Mouse (Mus musculus): ENCODE data around the gene Rbbp5.

DNA sequence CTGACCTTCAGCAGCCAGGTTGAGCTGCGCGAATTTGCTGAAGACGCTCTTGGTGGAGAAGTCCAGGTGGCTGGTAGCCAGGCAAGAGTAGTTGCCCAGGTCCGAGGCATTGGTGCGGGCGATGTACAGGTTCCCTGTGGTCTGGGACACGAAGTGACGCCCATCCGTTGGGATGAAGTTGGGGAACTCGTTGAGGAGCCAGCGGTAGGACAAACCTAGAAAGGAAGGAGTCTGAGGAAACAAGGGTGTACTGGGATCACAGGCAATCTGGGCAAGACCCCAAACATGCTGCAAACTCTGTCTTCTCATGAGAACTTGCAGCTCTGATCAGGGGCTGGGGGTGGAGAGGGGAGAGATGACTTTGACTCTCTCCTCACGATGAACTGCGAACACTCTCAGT lies 50.9 kb downstream of the Rbbp5 start:
- TF ChIP-seq GATA1 (IDR thresholded peaks at IDR 0.05; ENCODE audit: borderline replicate concordance, low read length) = no peak
- no peak for TF ChIP-seq FLI1 (IDR thresholded peaks at IDR 0.05; ENCODE audit: low read length)
